Mouse (Mus musculus): ENCODE measurements around the gene Bloc1s2.

DNA sequence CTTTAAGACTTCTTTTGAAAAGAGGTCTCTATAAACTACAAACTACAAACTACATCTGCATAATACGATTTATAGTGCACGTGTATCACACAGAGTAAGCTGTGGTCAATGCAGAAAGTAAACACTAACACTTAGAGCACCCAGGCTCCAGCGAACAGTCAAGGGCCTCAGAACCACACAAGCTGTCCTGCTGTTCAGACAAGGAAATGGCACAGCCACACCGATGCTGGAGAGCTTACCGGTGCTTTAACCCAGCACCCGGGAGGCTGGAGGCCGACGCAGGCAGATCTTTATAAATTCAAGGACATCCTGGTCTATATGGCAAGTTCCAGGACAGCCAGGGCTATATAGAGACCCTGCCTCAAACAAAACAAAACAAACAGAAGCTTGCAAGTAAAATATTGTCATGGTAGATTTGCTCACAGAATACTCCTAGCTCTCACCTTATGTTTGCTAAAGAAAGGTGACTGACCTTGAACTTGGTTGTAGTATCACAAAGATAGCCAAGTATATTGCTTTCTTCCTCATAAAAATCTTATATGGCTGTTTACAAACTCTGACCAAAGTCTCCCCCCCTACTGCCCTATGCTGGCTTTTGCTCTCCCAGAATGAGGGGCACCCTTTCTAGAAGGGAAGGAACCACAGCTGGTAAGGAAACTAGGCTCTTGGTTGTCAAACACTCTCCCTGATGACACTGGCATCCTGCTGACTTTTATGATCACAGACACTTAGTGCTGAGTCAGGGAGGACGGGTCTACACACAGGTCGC lies 18.3 kb downstream of the Bloc1s2 start:
- no peak for TF ChIP-seq FLI1 (IDR thresholded peaks at IDR 0.05; ENCODE audit: low read length)
- no peak for TF ChIP-seq GATA1 (IDR thresholded peaks at IDR 0.05; ENCODE audit: borderline replicate concordance, low read length)
